Mouse (Mus musculus): ENCODE measurements around the gene Ubqlnl. TPM values are rescaled to one million over a fixed set of nuclear protein-coding genes. Genes with fewer than 3 reads are reported as not detected.

Gene Ubqlnl
- not detected for total RNA-seq (2022)

GRCm38 (mm10) chr7:104150456-104150855, at the start of gene Ubqlnl:
Gene Ubqlnl (minus strand): TSS chr7:104150556.
- no peak for DNase-seq

GRCm38 (mm10) chr7:104199822-104200221, 49.5 kb upstream of the Ubqlnl start:
- DNase-seq = peak; percentile 43

- no peak for DNase-seq
These were observed 45.5 kb upstream of the Ubqlnl start, which contains the start of gene Olfr649 for GRCm38 (mm10) chr7:104195885-104196284. Gene Olfr649 (minus strand): TSS chr7:104195985.

DNA sequence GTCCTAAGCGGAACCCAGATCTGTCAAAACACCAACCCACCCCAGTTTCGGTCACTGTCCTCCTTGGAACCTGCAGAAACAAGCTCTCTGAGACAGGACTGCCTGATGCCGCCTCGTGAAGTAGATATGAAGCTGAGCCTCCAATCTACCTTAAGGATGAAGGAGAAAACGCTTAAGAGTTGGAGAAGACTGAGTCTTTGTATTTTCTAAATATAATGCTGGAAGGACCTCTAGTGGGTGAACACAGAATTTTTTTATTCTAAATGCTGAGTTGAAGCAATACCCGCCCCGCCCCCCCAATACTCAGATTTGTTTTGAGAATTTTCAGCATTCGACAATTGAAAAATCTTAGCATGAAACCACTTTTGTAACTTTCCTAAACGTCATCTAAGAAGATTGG, 40.9 kb upstream of the Ubqlnl start:
- DNase-seq = no peak

- DNase-seq = no peak
These were observed 32.9 kb upstream of the Ubqlnl start, which contains the start of gene Olfr648 for GRCm38 (mm10) chr7:104183292-104183691. Gene Olfr648 (minus strand): TSS chr7:104183392.

DNA sequence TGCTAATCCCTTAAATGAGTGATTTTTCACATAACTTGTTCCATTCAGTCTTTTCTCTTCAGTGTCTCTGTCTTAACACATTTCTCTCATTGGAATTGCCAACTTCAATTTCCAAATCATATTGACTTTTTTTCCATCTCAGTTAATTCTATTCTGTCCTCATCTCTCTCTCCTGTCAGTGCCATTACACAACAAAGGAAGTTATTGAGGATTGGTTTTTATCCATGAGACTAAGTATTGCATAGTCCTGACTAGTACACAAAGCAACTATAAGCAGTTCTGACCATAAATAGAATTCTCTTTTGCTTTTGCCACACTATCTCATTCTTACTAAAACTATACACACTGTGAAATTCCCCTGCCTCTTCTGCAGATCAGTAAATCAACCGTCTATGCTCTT, 28.7 kb upstream of the Ubqlnl start:
- DNase-seq = no peak

DNA sequence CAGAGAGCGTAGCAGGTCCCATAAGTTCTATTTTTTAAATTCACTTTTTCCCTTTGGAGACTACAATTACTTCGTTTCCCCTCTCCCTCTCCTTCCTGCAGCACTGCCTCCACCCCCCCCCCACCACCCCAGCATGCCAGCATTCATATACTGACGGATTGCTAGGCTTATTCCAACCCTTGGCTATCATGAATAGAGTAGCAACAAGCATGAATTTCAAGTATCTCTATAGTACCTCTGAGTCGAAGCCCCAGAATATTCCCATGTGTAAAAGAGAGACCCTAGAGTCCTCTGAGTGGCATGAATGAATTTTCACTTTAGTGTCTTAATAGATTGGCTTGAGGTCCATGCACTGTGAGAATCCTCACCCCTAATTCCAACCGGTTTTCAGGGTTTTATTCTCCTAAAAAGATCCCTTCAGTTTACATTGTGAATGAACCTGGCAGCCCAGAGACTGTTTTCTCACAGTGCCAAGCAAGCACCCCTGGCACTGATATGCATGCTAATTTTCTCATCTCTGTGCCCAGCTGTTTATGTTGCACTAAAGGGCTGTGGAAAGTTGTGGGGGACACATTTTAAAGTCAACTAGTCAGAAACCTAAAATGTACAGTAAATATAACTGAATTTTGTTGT, 28.2 kb upstream of the Ubqlnl start:
- DNase-seq = no peak

- no peak for DNase-seq
These were observed 24.7 kb upstream of the Ubqlnl start for GRCm38 (mm10) chr7:104175085-104175484.

GRCm38 (mm10) chr7:104169634-104170204, 19.4 kb upstream of the Ubqlnl start:
- no peak for DNase-seq

DNA sequence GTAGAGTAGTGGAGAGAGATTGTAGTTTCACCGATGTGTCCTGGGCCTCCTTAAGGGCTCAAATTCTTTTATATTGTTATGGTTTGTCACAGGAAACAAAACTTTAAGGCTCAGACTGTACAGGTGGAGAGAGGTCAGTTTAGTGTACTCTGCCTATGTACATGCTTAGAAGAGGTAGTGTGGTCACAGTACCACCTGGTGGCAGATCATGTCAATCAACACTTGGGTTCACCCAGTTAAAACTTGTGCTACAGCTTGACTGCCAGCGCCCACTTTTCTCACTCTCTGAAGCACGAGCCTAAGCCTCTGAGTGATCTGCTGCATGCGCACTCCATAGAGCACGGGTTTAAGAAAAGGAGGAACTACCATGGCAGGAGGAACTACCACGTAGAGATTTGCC, 16.7 kb upstream of the Ubqlnl start:
- no peak for DNase-seq

DNA sequence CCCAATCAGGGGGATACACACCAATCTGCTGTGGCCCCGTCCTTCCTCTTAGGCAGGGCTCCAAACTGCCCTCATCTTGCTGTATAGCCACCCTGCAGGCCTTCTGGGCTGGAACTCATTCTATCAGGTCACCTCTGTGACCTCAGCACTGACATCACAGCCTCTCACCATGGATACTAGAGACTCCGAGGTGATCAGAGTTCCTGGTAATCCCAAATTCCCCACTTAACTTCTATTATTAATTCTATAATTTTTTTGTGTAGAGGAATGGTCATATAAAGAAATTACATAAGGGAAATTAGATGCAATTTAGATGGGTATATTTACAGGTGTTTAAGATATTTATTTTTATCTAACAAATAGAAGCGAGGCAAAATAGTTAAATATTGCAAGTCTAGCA, 7.2 kb downstream of the Ubqlnl start, which contains the start of gene Ubqln3:
Gene Ubqln3 (minus strand): TSS at position 101 of the 400 bp plus-strand sequence.
- DNase-seq = no peak

DNA sequence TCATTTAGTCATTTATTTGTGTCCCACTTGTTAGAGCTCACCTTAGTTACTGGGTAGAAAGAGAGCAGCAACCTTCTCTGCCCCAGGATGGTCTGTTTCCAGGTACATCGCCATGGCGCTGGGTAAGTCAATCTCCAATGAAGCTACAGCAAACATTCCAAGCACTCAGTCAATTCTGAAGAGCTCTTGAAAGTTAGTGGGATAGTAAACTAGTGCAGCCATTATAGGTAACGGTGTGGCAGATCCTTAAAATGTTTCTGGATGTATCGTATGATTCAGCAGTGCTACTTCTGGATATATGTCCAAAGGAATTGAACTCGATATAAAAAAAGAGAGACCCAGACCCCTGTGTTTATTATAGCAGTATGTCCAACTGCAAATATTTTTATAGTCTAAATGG, 13.1 kb downstream of the Ubqlnl start, which contains the start of gene Olfr643:
Gene Olfr643 (minus strand): TSS at position 101 of the 400 bp plus-strand sequence.
- DNase-seq = no peak

GRCm38 (mm10) chr7:104129726-104130125, 20.6 kb downstream of the Ubqlnl start, which contains the start of gene Ubqln5:
Gene Ubqln5 (minus strand): TSS chr7:104129826.
- no peak for DNase-seq

GRCm38 (mm10) chr7:104104757-104104972, 45.7 kb downstream of the Ubqlnl start, which contains the start of gene Olfr646:
Gene Olfr646 (plus strand): TSS chr7:104104873.
- DNase-seq = no peak

GRCm38 (mm10) chr7:104103913-104104756, 46.2 kb downstream of the Ubqlnl start:
- no peak for DNase-seq

Other genes with a start within 250 kb of the Ubqlnl start
- not detected for gene Olfr65, start 247.1 kb downstream of the Ubqlnl start, total RNA-seq (2022)
- gene Olfr631, start 221.7 kb downstream of the Ubqlnl start, total RNA-seq (2022) = not detected
- gene Olfr632, start 216.2 kb downstream of the Ubqlnl start, total RNA-seq (2022) = not detected
- gene Olfr633, start 206.1 kb downstream of the Ubqlnl start, total RNA-seq (2022) = not detected
- gene Olfr635, start 179.4 kb downstream of the Ubqlnl start, total RNA-seq (2022) = under 1 TPM in 3 of 4 experiments, not detected in 1; 0.03 to 0.06 (median 0.06) TPM
- gene Olfr638, start 151.8 kb downstream of the Ubqlnl start, total RNA-seq (2022) = not detected
- under 1 TPM in 2 of 4 experiments, not detected in 2; 0.05 to 0.09 TPM for gene Olfr639, start 133.3 kb downstream of the Ubqlnl start, total RNA-seq (2022)
- gene Olfr640, start 125.0 kb downstream of the Ubqlnl start, total RNA-seq (2022) = not detected
- not detected for gene Olfr641, start 115.1 kb downstream of the Ubqlnl start, total RNA-seq (2022)
- not detected for gene Olfr642, start 97.9 kb downstream of the Ubqlnl start, total RNA-seq (2022)
- not detected for gene 4930516K23Rik, start 89.1 kb downstream of the Ubqlnl start, total RNA-seq (2022)
- gene Olfr644, start 78.7 kb downstream of the Ubqlnl start, total RNA-seq (2022) = not detected
- not detected for gene Olfr645, start 65.1 kb downstream of the Ubqlnl start, total RNA-seq (2022)
- not detected for gene Olfr646, start 45.7 kb downstream of the Ubqlnl start, total RNA-seq (2022)
- gene Ubqln5, start 20.7 kb downstream of the Ubqlnl start, total RNA-seq (2022) = not detected
- not detected for gene Olfr643, start 13.2 kb downstream of the Ubqlnl start, total RNA-seq (2022)
- gene Ubqln3, start 7.3 kb downstream of the Ubqlnl start, total RNA-seq (2022) = not detected
- gene Olfm5, start 14.3 kb upstream of the Ubqlnl start, total RNA-seq (2022) = not detected
- gene Olfr648, start 32.8 kb upstream of the Ubqlnl start, total RNA-seq (2022) = under 1 TPM in 1 of 4 experiments, not detected in 3; 0.15 TPM
- not detected for gene Olfr649, start 45.4 kb upstream of the Ubqlnl start, total RNA-seq (2022)
- gene Trim6, start 68.2 kb upstream of the Ubqlnl start, total RNA-seq (2022) = 1 to 10 TPM in 2 of 4 experiments, under 1 TPM in 2; 0.41 to 1.8 (median 1.0) TPM
- 10 to 100 TPM in 3 of 4 experiments, 1 to 10 TPM in 1; 8.2 to 11.6 (median 11.0) TPM for gene Trim34a, start 93.9 kb upstream of the Ubqlnl start, total RNA-seq (2022)
- 1 to 10 TPM; 4.7 to 6.5 (median 6.1) TPM for gene Trim5, start 137.5 kb upstream of the Ubqlnl start, total RNA-seq (2022)
- gene Trim12a, start 164.9 kb upstream of the Ubqlnl start, total RNA-seq (2022) = 10 to 100 TPM; 17.0 to 20.9 (median 19.4) TPM
- gene Trim34b, start 178.9 kb upstream of the Ubqlnl start, total RNA-seq (2022) = 1 to 10 TPM in 1 of 4 experiments, under 1 TPM in 3; 0.38 to 2.0 (median 0.57) TPM
- 10 to 100 TPM; 13.7 to 15.9 (median 15.1) TPM for gene Trim12c, start 202.8 kb upstream of the Ubqlnl start, total RNA-seq (2022)
- under 1 TPM in 3 of 4 experiments, not detected in 1; 0.06 to 0.24 (median 0.22) TPM for gene Trim30b, start 219.3 kb upstream of the Ubqlnl start, total RNA-seq (2022)